Mouse (Mus musculus): ENCODE results near the gene Tnni1.

DNA sequence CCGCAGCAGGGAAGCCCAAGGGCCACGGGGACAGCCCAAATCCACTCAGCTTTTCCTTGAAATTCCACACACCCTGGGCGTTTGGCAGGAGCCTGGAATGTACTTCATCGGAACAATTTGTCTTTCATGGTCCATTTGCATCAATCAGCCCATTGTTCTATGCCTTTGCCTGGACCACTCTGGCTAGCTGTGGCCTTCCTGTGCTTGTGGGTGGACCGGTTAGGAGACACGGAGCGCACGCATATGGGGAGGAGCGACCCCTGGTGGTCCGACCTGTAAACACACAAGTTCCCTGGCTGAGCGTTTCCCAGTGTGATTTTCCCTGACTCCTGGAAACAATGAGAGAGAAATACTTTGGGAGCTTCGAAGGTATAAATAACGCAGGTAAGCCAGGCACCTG is 2.0 kb downstream of the Tnni1 start:
- TF ChIP-seq POLR2A (IDR thresholded peaks at IDR 0.05; ENCODE audit: control insufficient read depth, extremely low read depth, insufficient read depth, low read length, poor library complexity) (no peak), CTCF (IDR thresholded peaks at IDR 0.05; ENCODE audit: borderline replicate concordance, control insufficient read depth, extremely low read depth, insufficient read depth, low read length, poor library complexity) (peak; percentile 87; the same call in 1 of the 2 replicates)

All from thymus, adult 2 months (tissue).